Mouse (Mus musculus) midbrain, embryonic 13.5 days (tissue): ENCODE results near the gene Ptp4a2. TPM values are rescaled to one million over a fixed set of nuclear protein-coding genes. Genes with fewer than 3 reads are reported as not detected.

Experiments
- ATAC-seq: fragments of 200-750 bp; cut with Nextera tagmentation; 2 replicates; pipeline ENCODE4 v1.8.0; 2017; ENCODE audit warnings: mild to moderate bottlenecking, moderate TSS enrichment, moderate library complexity
- H3K27ac ChIP-seq: fragments of 300-500 bp; sonication (generic); 2 replicates; pipeline ENCODE4 v1.5.1; 2015; ENCODE audit warnings: inconsistent platforms, mild to moderate bottlenecking, moderate library complexity
- H3K27me3 ChIP-seq: fragments of 300-500 bp; sonication (generic); 2 replicates; pipeline ENCODE4 v1.6.1; 2015; ENCODE audit warnings: mild to moderate bottlenecking, inconsistent platforms
- H3K36me3 ChIP-seq: fragments of 300-500 bp; sonication (generic); 2 replicates; pipeline ENCODE4 v1.6.1; 2015; ENCODE audit warnings: mild to moderate bottlenecking, inconsistent platforms
- H3K4me1 ChIP-seq: fragments of 300-500 bp; sonication (generic); replicated peaks from 2 replicates; pipeline ENCODE4 v1.6.1; 2015; ENCODE audit warnings: inconsistent platforms
- H3K4me2 ChIP-seq: fragments of 300-500 bp; sonication (generic); replicated peaks from 2 replicates; pipeline ENCODE4 v1.6.1; 2015; ENCODE audit warnings: moderate library complexity, mild to moderate bottlenecking, inconsistent platforms
- H3K4me3 ChIP-seq: fragments of 300-500 bp; sonication (generic); replicated peaks from 2 replicates; pipeline ENCODE4 v1.5.1; 2015; ENCODE audit warnings: mild to moderate bottlenecking, inconsistent platforms
- H3K9ac ChIP-seq: fragments of 300-500 bp; sonication (generic); replicated peaks from 2 replicates; pipeline ENCODE4 v1.6.1; 2015; ENCODE audit warnings: mild to moderate bottlenecking, inconsistent platforms
- H3K9me3 ChIP-seq: fragments of 300-500 bp; sonication (generic); 2 replicates; pipeline ENCODE4 v1.6.1; 2016; ENCODE audit warnings: mild to moderate bottlenecking, inconsistent platforms
- WGBS: fragments of 180-500 bp; shearing (Covaris S2); methylation state at CpG from one replicate; pipeline ENCODE4 v1.1.7; 2015; 5-methylcytosine and 5-hydroxymethylcytosine counted together
- polyA plus RNA-seq: library from polyadenylated mRNA; unstranded; fragments of >200 nt; fragmentation: Nextera tagmentation; extraction: Ambion mirVana; gene quantifications from 2 replicates; pipeline ENCODE4 v1.2.1, GENCODE M21; 2015

Ptp4a2 gene
- polyA plus RNA-seq, 1 experiment from 2014 or later = 287 TPM

GRCm38 (mm10) chr4:129829799-129830198 lies 18.8 kb downstream of the Ptp4a2 start:
- no peak overlapping the region for H3K4me2 ChIP-seq
- no peaks in the 10 kb centered on the region for H3K36me3 ChIP-seq
- no peak overlapping the region for H3K9ac ChIP-seq
- no peak for ATAC-seq
- no peaks in the 10 kb centered on the region for H3K9me3 ChIP-seq
- H3K27ac ChIP-seq = no peak overlapping the region
- H3K4me3 ChIP-seq = no peak overlapping the region
- peaks cover 14% of the 10 kb centered on the region; the same call in 1 of the 2 replicates for H3K4me1 ChIP-seq
- H3K27me3 ChIP-seq = no peaks in the 10 kb centered on the region
- WGBS = 89% methylated on average over 1 of the region's 1 CpGs

- WGBS = 93% methylated on average over 8 of the region's 8 CpGs
- Histone ChIP-seq H3K9ac (no peak overlapping the region), H3K27me3 (no peaks in the 10 kb centered on the region), H3K27ac (no peak overlapping the region), H3K4me3 (no peak overlapping the region), H3K9me3 (no peaks in the 10 kb centered on the region), H3K36me3 (no peaks in the 10 kb centered on the region), H3K4me2 (no peak overlapping the region), H3K4me1 (peaks cover 14% of the 10 kb centered on the region; the same call in 1 of the 2 replicates)
- no peak for ATAC-seq
Observed at GRCm38 (mm10) chr4:129830343-129830944, 19.4 kb downstream of the Ptp4a2 start.

DNA sequence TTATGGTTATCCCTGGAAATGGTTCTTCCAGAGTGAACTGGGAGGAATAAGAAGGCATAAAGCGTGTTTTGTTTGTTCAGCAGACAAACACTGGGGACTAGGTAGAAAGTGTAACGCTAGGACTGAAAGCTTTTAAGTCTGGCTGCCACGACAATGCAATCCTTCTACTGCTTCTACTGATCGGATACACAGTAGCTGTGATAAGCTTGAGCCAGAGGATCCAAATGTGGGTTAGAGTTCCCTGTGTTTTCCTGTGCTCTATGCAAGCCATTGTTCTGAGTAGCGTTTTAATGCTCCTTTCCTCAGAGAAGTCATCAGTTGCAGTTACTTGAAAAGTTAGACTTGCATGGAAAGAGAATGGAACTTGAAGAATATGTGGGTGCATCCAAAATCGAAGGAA lies 23.6 kb downstream of the Ptp4a2 start:
- H3K36me3 ChIP-seq = peaks cover 3% of the 10 kb centered on the region; the same call in 1 of the 2 replicates
- H3K27ac ChIP-seq = no peak overlapping the region
- no peak overlapping the region for H3K4me3 ChIP-seq
- H3K9ac ChIP-seq = no peak overlapping the region
- H3K27me3 ChIP-seq = no peaks in the 10 kb centered on the region
- H3K4me1 ChIP-seq = 0 out of 2 replicates have a peak, but pooled peaks cover 3% of the 10 kb centered on the region
- H3K9me3 ChIP-seq = no peaks in the 10 kb centered on the region
- no peak overlapping the region for H3K4me2 ChIP-seq
- ATAC-seq = no peak
- WGBS = 87% methylated on average over 6 of the region's 6 CpGs

DNA sequence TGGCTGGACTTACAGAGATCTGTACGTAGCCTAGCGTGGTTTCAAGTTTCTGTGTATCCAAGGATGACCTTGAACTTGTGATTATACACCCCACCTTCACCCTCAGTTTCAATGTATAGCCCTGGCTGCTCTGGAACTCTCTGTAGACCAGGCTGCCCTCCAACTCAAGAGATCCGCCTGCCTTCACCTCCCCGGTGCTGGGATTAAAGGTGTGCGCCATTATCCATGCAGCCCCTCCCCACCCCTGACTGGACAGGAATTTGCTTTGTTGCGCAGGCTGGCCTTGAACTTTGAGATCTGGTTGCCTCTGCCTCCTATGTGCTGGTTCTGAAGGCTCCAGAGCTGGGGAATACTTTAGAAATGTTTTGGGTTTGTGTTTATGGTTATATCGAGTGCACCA lies 24.3 kb downstream of the Ptp4a2 start:
- H3K36me3 ChIP-seq = peaks cover 6% of the 10 kb centered on the region
- H3K4me1 ChIP-seq = 0 out of 2 replicates have a peak, but pooled peaks cover 3% of the 10 kb centered on the region
- no peak overlapping the region for H3K9ac ChIP-seq
- WGBS = 94% methylated on average over 7 of the region's 7 CpGs
- no peak overlapping the region for H3K27ac ChIP-seq
- no peaks in the 10 kb centered on the region for H3K27me3 ChIP-seq
- H3K4me2 ChIP-seq = no peak overlapping the region
- H3K4me3 ChIP-seq = no peak overlapping the region
- ATAC-seq = no peak
- H3K9me3 ChIP-seq = no peaks in the 10 kb centered on the region

DNA sequence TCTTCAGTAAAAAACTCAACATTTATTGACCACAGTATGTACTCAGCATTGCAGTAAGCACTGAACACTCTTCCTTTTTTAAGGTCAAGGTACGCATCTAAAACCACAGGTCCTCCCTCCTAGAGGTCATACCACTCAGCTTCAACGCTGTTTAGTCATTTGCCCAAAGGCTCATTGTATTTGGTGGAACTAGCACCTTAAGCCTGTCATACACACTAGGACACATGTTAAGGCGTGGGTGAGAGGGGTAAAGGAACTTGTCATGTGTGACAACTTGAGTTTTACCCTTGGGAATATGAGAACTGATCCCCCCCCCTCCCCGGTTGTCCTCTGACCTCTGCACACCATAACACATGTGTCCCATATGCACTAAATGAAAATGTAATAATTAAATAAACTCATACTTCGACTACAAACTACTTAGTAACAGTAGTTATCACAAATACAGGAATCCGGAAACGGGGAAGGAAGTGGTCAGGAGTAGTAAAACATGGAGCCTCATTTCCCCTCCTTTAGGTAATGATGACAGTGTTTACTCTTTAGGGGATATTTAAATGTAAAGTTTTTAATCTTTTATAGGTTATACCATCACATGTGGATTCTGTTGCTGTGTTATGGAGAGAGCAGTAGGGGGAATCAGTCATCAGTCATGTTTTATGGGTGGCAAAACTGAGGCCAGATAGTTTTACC lies 29.0 kb downstream of the Ptp4a2 start:
- H3K27ac ChIP-seq = no peak overlapping the region
- no peaks in the 10 kb centered on the region for H3K4me1 ChIP-seq
- H3K27me3 ChIP-seq = no peaks in the 10 kb centered on the region
- H3K9ac ChIP-seq = no peak overlapping the region
- WGBS = 95% methylated on average over 7 of the region's 7 CpGs
- H3K4me3 ChIP-seq = no peak overlapping the region
- H3K4me2 ChIP-seq = no peak overlapping the region
- H3K9me3 ChIP-seq = no peaks in the 10 kb centered on the region
- H3K36me3 ChIP-seq = peaks cover 43% of the 10 kb centered on the region
- ATAC-seq = no peak

- no peak overlapping the region for H3K27ac ChIP-seq
- no peaks in the 10 kb centered on the region for H3K9me3 ChIP-seq
- peaks cover 71% of the 10 kb centered on the region for H3K36me3 ChIP-seq
- 87% methylated on average over 9 of the region's 9 CpGs for WGBS
- H3K9ac ChIP-seq = no peak overlapping the region
- no peaks in the 10 kb centered on the region for H3K27me3 ChIP-seq
- H3K4me2 ChIP-seq = no peak overlapping the region
- H3K4me3 ChIP-seq = no peak overlapping the region
- no peaks in the 10 kb centered on the region for H3K4me1 ChIP-seq
- no peak for ATAC-seq
Observed at GRCm38 (mm10) chr4:129846823-129847222, 35.8 kb downstream of the Ptp4a2 start.

DNA sequence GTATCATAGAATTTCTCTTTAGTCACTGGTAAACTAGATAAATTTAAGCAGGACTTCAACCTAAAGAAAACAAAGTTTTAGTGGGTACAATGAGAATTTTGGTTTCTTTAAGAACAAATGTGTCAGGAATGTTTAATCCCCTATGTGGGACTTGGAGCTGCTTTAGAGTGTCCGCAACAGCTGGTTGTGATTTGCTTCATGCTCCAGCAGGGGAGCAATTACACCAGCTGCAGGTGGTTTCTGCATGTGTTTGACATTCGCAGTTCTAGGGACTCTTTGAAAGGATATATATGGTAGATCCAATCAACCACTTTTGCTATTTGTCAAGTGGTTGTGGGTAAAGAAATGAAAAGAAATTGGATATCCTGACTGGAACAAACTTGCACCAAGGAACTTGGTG lies 39.5 kb downstream of the Ptp4a2 start:
- H3K27ac ChIP-seq = no peak overlapping the region
- H3K36me3 ChIP-seq = peaks cover 51% of the 10 kb centered on the region
- ATAC-seq = no peak
- peaks cover 4% of the 10 kb centered on the region for H3K4me1 ChIP-seq
- no peak overlapping the region for H3K9ac ChIP-seq
- WGBS = 72% methylated on average over 2 of the region's 2 CpGs
- H3K4me3 ChIP-seq = no peak overlapping the region
- H3K4me2 ChIP-seq = no peak overlapping the region
- no peaks in the 10 kb centered on the region for H3K27me3 ChIP-seq
- H3K9me3 ChIP-seq = no peaks in the 10 kb centered on the region

DNA sequence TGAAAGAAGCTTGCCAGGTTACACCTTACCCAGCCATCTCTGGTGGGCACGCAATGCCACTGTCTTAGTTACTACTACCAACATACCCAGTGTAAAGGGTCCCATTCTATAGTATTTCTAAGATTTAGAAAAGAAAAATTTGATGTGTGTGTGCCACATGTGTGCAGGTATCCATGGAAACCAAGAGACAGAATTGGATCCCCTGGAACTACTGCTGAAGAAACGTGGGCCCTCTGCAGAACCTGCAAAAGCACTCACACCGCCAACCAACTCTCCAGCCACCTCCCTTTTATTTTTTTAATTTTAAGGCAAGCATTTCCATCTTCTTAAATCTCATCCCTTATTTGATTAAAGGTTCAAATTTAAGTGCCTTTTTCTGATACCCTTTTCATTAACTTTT lies 40.8 kb downstream of the Ptp4a2 start:
- Histone ChIP-seq H3K27me3 (no peaks in the 10 kb centered on the region), H3K36me3 (peaks cover 37% of the 10 kb centered on the region), H3K9me3 (no peaks in the 10 kb centered on the region), H3K9ac (no peak overlapping the region), H3K4me3 (no peak overlapping the region), H3K4me2 (no peak overlapping the region), H3K27ac (no peak overlapping the region), H3K4me1 (peaks cover 12% of the 10 kb centered on the region)
- ATAC-seq = no peak
- WGBS = 83% methylated on average over 3 of the region's 3 CpGs

DNA sequence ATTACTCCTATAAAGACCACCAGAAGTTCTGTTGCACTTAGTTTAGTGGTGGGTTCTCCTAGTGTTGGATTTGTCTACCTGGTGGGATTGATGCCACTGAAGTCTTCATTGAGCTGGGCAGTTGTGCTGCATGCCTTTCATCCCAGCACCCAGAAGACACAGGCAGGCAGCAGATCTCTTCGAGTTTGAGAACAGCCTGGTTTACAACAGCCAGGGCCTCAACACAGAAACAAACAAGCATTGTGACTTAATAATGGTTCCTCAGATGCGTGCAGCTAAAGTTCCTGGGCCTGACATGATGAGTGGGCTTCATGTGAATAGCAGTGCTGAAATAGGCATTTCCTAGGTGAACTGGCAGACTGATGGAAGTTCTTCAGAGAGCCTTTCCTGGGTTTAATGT lies 42.0 kb downstream of the Ptp4a2 start:
- 91% methylated on average over 2 of the region's 2 CpGs for WGBS
- Histone ChIP-seq H3K27me3 (no peaks in the 10 kb centered on the region), H3K4me3 (no peak overlapping the region), H3K27ac (no peak overlapping the region), H3K4me1 (peaks cover 12% of the 10 kb centered on the region), H3K9me3 (no peaks in the 10 kb centered on the region), H3K9ac (no peak overlapping the region), H3K36me3 (peaks cover 27% of the 10 kb centered on the region), H3K4me2 (no peak overlapping the region)
- ATAC-seq = no peak

DNA sequence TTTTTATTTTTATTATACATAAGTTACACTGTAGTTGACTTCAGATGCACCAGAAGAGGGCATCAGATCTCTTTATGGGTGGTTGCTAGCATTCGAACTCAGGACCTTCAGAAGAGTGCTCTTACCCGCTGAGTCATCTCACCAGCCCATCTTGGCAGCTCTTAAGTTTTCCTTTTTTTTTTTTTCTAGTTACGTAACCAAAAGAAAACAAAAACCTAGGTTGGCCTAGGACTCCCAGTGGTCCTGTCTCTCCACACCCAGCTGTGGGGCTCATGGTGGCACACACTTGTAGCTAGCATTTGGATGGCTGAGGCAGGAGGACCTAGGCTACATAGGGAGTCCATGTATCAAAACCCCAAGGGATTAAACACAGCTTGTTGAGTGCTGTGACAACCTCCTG lies 43.0 kb downstream of the Ptp4a2 start:
- H3K27me3 ChIP-seq = no peaks in the 10 kb centered on the region
- H3K27ac ChIP-seq = no peak overlapping the region
- H3K9me3 ChIP-seq = no peaks in the 10 kb centered on the region
- H3K4me2 ChIP-seq = no peak overlapping the region
- H3K4me1 ChIP-seq = peaks cover 12% of the 10 kb centered on the region
- no peak for ATAC-seq
- peaks cover 21% of the 10 kb centered on the region for H3K36me3 ChIP-seq
- H3K9ac ChIP-seq = no peak overlapping the region
- 94% methylated on average over 3 of the region's 3 CpGs for WGBS
- H3K4me3 ChIP-seq = no peak overlapping the region

DNA sequence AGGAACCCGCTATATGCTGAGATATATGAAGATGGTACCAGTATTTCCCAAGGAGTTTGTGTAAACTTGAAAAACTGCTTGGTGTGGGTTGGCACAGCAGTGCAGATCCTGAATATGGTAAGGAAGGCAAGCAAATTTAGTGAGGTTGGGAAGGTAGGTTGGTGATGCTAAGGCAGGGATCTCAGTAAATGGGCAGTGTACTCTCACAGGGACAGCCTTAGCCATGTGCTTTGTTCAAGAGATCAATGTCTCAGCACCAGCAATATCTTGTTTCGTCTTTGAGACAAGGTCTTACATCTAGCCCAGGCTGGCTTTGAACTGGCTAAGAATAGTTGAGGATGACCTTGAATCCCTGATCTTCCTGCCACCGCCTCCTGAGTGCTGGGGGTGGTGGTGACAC lies 43.6 kb downstream of the Ptp4a2 start:
- H3K4me2 ChIP-seq = no peak overlapping the region
- 94% methylated on average over 3 of the region's 3 CpGs for WGBS
- no peak overlapping the region for H3K27ac ChIP-seq
- peaks cover 12% of the 10 kb centered on the region for H3K4me1 ChIP-seq
- ATAC-seq = no peak
- H3K36me3 ChIP-seq = peaks cover 20% of the 10 kb centered on the region
- H3K9me3 ChIP-seq = no peaks in the 10 kb centered on the region
- H3K9ac ChIP-seq = no peak overlapping the region
- no peak overlapping the region for H3K4me3 ChIP-seq
- H3K27me3 ChIP-seq = no peaks in the 10 kb centered on the region

- no peak overlapping the region for H3K9ac ChIP-seq
- H3K4me1 ChIP-seq = peaks cover 12% of the 10 kb centered on the region
- ATAC-seq = no peak; the same call in 1 of the 2 replicates
- WGBS = 84% methylated on average over 16 of the region's 16 CpGs
- no peak overlapping the region for H3K4me2 ChIP-seq
- H3K9me3 ChIP-seq = no peaks in the 10 kb centered on the region
- no peak overlapping the region for H3K4me3 ChIP-seq
- H3K27ac ChIP-seq = peak overlapping the region; percentile 68
- H3K27me3 ChIP-seq = no peaks in the 10 kb centered on the region
- peaks cover 20% of the 10 kb centered on the region for H3K36me3 ChIP-seq
Observed at GRCm38 (mm10) chr4:129855051-129855970, 44.3 kb downstream of the Ptp4a2 start.
